Mouse (Mus musculus) G1E (cell line): ENCODE measurements around the gene Bbs1. TPM values are rescaled to one million over a fixed set of nuclear protein-coding genes. Genes with fewer than 3 reads are reported as not detected.

Experiments used
- ATAC-seq: 2 replicates; pipeline ENCODE4 v1.8.0; 2016; ENCODE audit warnings: mild to moderate bottlenecking; ENCODE audit not compliant: insufficient number of reproducible peaks, poor library complexity, low FRiP score, severe bottlenecking; ENCODE audit errors: extremely low read depth
- DNase-seq: peaks from one replicate; pipeline ENCODE4 v3.0.0; 2012; ENCODE audit warnings: low spot score
- H3K27me3 ChIP-seq: 2 replicates; pipeline ENCODE4 v1.6.1; 2012; ENCODE audit warnings: mild to moderate bottlenecking, low read length, inconsistent platforms; ENCODE audit not compliant: insufficient read depth
- H3K36me3 ChIP-seq: replicated peaks from 2 replicates; pipeline ENCODE3; 2012; ENCODE audit warnings: mild to moderate bottlenecking, inconsistent platforms
- H3K4me1 ChIP-seq: 2 replicates; pipeline ENCODE4 v1.6.1; 2012; ENCODE audit warnings: low read depth, low read length, inconsistent platforms, mixed read lengths; ENCODE audit not compliant: insufficient read depth
- H3K4me3 ChIP-seq: 2 replicates; pipeline ENCODE4 v1.5.1; 2012; ENCODE audit warnings: low read depth, mild to moderate bottlenecking, inconsistent platforms, low read length, moderate library complexity, mixed read lengths
- H3K9me3 ChIP-seq: replicated peaks from 2 replicates; pipeline ENCODE4 v1.6.1; 2012; ENCODE audit warnings: inconsistent platforms
- CTCF ChIP-seq: IDR thresholded peaks from 2 replicates; pipeline ENCODE4 v1.5.1; 2012; ENCODE audit warnings: low read depth, low read length, inconsistent platforms, mixed read lengths
- GATA1 ChIP-seq: IDR thresholded peaks from 2 replicates; pipeline ENCODE4 v1.6.1; 2012; ENCODE audit warnings: borderline replicate concordance, low read length, inconsistent platforms, mixed read lengths
- GATA2 ChIP-seq: IDR thresholded peaks from 2 replicates; pipeline ENCODE4 v1.6.1; 2012; ENCODE audit warnings: low read depth, low read length, inconsistent platforms, borderline replicate concordance
- POLR2AphosphoS5 ChIP-seq: IDR thresholded peaks from 2 replicates; pipeline ENCODE4 v1.6.1; 2012; ENCODE audit warnings: low read depth, low read length, inconsistent platforms; ENCODE audit not compliant: insufficient replicate concordance
- TAL1 ChIP-seq: conservative IDR thresholded peaks from 2 replicates; pipeline ENCODE4 v1.6.1; 2012; ENCODE audit warnings: low read depth, low read length, inconsistent platforms, mixed read lengths
- polyA plus RNA-seq: library from polyadenylated mRNA; stranded (reverse); fragments of >175 nt; gene quantifications from 2 replicates; pipeline ENCODE4 v1.2.3, GENCODE M21; 2012
- total RNA-seq, 2 experiments: library from RNA; stranded (forward) in 1 of 2; stranded (reverse) in 1 of 2; fragments of 200-1000 nt in 1 of 2; fragments of >200 nt in 1 of 2; fragmentation: Nextera tagmentation in 1 of 2; gene quantifications; 2 replicates each; pipeline ENCODE4 v1.2.3; 2014 to 2017

Bbs1 gene
- total and polyA plus RNA-seq, 3 experiments = 3.0 to 5.6 (median 5.2) TPM

DNA sequence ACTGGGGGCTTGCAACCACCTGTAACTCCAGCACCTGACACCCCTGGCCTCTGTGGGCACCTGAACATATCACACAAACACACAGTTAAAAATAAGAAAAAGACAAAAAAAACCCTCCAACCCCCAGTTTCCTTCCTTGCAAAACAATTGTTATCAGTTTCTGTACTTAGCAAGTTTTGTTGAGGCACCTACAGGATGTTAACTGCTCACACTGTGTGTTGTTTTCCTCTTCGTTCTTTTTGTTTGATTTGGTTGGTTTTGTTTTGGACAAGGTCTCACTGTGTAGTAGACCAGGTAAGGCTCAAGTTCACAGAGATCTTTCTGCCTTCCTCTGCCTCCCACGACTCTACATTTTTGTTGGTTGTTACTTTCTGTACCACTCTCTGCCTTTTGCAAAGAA, 63.8 kb downstream of the Bbs1 start:
- Histone ChIP-seq H3K4me3 (no peak overlapping the region), H3K4me1 (peaks cover 31% of the 10 kb centered on the region), H3K27me3 (peaks cover 26% of the 10 kb centered on the region), H3K9me3 (no peaks in the 10 kb centered on the region), H3K36me3 (peaks cover 2% of the 10 kb centered on the region)
- DNase-seq (no peak), ATAC-seq (no peak)
- TF ChIP-seq CTCF (no peak), TAL1 (no peak), GATA2 (no peak), GATA1 (no peak), POLR2AphosphoS5 (no peak)

DNA sequence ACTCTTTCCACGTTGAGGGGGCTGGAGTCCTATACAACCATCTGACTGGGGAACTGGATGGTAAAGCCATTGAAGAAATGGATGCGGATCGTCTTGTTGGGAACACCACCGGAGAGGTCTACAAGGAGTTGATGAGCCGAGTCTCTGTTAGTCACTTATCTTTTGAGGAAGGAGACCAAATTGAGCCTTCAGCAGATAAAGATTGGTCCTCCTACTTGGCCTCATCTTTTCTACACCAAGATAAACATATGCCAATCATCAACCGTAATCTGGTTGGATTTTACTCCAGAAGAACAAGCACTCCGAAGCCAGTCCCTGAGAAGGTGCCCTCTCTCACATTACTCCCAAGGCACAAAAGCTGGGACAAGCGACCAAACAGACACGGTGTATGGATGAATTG, 65.6 kb downstream of the Bbs1 start:
- Histone ChIP-seq H3K4me3 (no peak overlapping the region), H3K27me3 (peaks cover 26% of the 10 kb centered on the region), H3K9me3 (no peaks in the 10 kb centered on the region), H3K4me1 (peaks cover 34% of the 10 kb centered on the region), H3K36me3 (peaks cover 18% of the 10 kb centered on the region)
- DNase-seq = no peak
- TF ChIP-seq GATA2 (no peak), GATA1 (no peak), CTCF (no peak)
- ATAC-seq = no peak

DNA sequence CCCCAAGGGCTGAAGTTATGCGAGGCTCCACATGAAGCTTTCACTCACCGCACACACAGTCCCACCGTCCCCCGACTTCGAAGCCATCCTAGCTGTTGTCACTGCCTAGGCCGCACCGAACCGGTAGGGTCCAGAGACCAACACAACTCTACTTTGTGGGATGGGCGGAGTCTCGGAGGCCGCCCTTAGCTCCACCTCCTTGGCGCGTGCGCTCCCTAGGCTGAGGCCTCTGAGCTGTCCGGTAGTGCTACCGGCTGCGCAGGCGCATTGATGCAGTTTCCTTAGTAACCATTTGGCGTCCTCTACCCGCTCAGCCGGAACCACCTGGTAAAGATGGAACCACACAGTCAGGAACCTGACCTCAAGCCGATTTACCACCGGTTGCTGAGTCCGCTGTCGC, 67.3 kb downstream of the Bbs1 start, which contains the start of the genes Ccs and Ccdc87:
Ccs (minus strand) TSS at position 184 of the 400 bp plus-strand sequence.
Ccdc87 (plus strand) TSS at position 218 of the 400 bp plus-strand sequence.
- Histone ChIP-seq H3K9me3 (no peaks in the 10 kb centered on the region), H3K4me3 (peak within 1 kb of the TSS; percentile 75), H3K27me3 (peaks cover 26% of the 10 kb centered on the region), H3K4me1 (peaks cover 32% of the 10 kb centered on the region), H3K36me3 (peaks cover 30% of the 10 kb centered on the region)
- TF ChIP-seq GATA2 (no peak), TAL1 (no peak), POLR2AphosphoS5 (no peak), GATA1 (no peak), CTCF (no peak)
- ATAC-seq (peak; percentile 96), DNase-seq (peak; percentile 97)

DNA sequence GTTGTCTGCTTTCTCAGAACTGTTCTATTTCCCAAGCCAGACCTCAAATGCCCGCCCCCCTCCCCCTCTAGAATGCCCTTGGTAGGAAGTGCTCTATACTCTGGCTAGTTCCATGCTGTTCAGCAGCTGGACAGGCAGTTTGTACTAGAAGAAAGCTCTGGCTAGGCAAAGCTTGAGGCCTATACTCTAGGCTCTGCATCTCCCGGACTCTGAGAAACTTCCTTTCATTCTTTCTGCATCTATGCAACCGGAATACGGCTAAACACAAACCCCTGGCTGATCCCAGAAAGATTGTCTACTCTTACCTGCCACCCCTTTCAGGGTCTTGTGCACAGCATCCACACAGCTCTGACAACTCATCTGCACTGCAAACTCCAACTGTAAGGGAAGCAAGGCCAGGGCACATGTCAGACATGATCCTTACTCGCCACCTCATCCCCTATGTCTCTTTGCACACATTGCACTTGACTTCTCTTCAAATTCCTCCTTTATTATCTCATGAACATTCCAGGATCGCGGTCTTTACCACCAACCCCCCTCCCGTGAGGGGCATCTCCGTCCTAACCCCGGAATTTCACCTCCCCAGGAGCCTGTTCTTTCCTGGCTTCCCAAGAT, 67.8 kb downstream of the Bbs1 start:
- Histone ChIP-seq H3K9me3 (no peaks in the 10 kb centered on the region), H3K36me3 (peaks cover 35% of the 10 kb centered on the region), H3K4me1 (peaks cover 32% of the 10 kb centered on the region), H3K4me3 (peak overlapping the region; percentile 75), H3K27me3 (peaks cover 26% of the 10 kb centered on the region)
- no peak for TF ChIP-seq GATA1
- no peak for TF ChIP-seq GATA2
- TF ChIP-seq CTCF = no peak
- TF ChIP-seq POLR2AphosphoS5 = no peak
- no peak for TF ChIP-seq TAL1
- peak; percentile 25 for DNase-seq
- no peak for ATAC-seq

DNA sequence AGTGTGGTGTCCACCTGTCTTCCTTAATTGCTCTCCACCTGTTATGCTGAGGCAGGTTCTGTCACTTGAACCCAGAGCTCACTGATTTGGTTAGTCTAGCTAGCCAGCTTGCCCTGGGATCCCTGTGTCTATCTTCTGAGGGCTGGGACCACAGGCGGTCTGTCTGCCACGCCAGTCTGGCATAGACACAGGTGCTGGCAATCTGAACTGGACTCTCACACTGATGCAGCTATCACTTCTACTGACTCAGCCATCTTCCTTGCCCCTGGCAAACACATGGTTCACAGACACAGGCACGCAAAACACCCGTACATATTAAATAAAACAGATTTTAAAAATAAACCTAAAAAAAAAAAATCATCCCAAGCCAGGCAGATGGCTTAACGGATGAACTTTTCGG, 69.4 kb downstream of the Bbs1 start:
- H3K4me1 ChIP-seq = peaks cover 34% of the 10 kb centered on the region
- no peaks in the 10 kb centered on the region for H3K9me3 ChIP-seq
- DNase-seq (no peak), ATAC-seq (no peak)
- peaks cover 22% of the 10 kb centered on the region for H3K27me3 ChIP-seq
- TF ChIP-seq GATA2 = no peak
- TF ChIP-seq POLR2AphosphoS5 = no peak
- TF ChIP-seq GATA1 = no peak
- TF ChIP-seq CTCF = no peak
- H3K36me3 ChIP-seq = peaks cover 51% of the 10 kb centered on the region
- no peak overlapping the region for H3K4me3 ChIP-seq

Other genes starting within 250 kb of the Bbs1 start
Only the 20 nearest of the 26 such genes appear.
- gene Rbm4b, start 150.1 kb downstream of the Bbs1 start, total RNA-seq (2014; fragmentation: Nextera tagmentation) = 8.3 and 9.8 TPM in 2 replicates
- gene Rbm4b, start 150.1 kb downstream of the Bbs1 start, total RNA-seq (2017) = 16.1 and 20.7 TPM in 2 replicates
- 5.1 and 5.3 TPM in 2 replicates for gene Rbm4b, start 150.1 kb downstream of the Bbs1 start, polyA plus RNA-seq
- 50.8 and 72.4 TPM in 2 replicates for gene Rbm4, start 112.7 kb downstream of the Bbs1 start, total RNA-seq (2014; fragmentation: Nextera tagmentation)
- 80.4 and 99.5 TPM in 2 replicates for gene Rbm4, start 112.7 kb downstream of the Bbs1 start, total RNA-seq (2017)
- 3.6 and 19.9 TPM in 2 replicates for gene Rbm4, start 112.7 kb downstream of the Bbs1 start, polyA plus RNA-seq
- 10.6 and 11.2 TPM in 2 replicates for gene Gm21992, start 95.0 kb downstream of the Bbs1 start, total RNA-seq (2014; fragmentation: Nextera tagmentation)
- gene Gm21992, start 95.0 kb downstream of the Bbs1 start, total RNA-seq (2017) = 32.1 and 40.1 TPM in 2 replicates
- gene Gm21992, start 95.0 kb downstream of the Bbs1 start, polyA plus RNA-seq = 1.7 and 9.0 TPM in 2 replicates
- gene Rbm14, start 95.0 kb downstream of the Bbs1 start, total RNA-seq (2014; fragmentation: Nextera tagmentation) = 70.3 and 82.1 TPM in 2 replicates
- 28.2 and 29.5 TPM in 2 replicates for gene Rbm14, start 95.0 kb downstream of the Bbs1 start, total RNA-seq (2017)
- gene Rbm14, start 95.0 kb downstream of the Bbs1 start, polyA plus RNA-seq = 38.6 and 55.3 TPM in 2 replicates
- gene Ccs, start 67.3 kb downstream of the Bbs1 start, total RNA-seq (2014; fragmentation: Nextera tagmentation) = 17.3 and 20.6 TPM in 2 replicates
- 30.1 and 31.2 TPM in 2 replicates for gene Ccs, start 67.3 kb downstream of the Bbs1 start, total RNA-seq (2017)
- gene Ccs, start 67.3 kb downstream of the Bbs1 start, polyA plus RNA-seq = 61.4 and 69.4 TPM in 2 replicates
- not detected in 2 replicates for gene Ccdc87, start 67.3 kb downstream of the Bbs1 start, total RNA-seq (2014; fragmentation: Nextera tagmentation)
- 0.05 and 0.06 TPM in 2 replicates for gene Ccdc87, start 67.3 kb downstream of the Bbs1 start, total RNA-seq (2017)
- 0.03 TPM in 1 of 2 replicates, not detected in the other for gene Ccdc87, start 67.3 kb downstream of the Bbs1 start, polyA plus RNA-seq
- not detected in 2 replicates for gene Ctsf, start 51.5 kb downstream of the Bbs1 start, total RNA-seq (2014; fragmentation: Nextera tagmentation)
- 0.38 and 0.41 TPM in 2 replicates for gene Ctsf, start 51.5 kb downstream of the Bbs1 start, total RNA-seq (2017)
- gene Ctsf, start 51.5 kb downstream of the Bbs1 start, polyA plus RNA-seq = 0.05 TPM in 1 of 2 replicates, not detected in the other
- not detected in 2 replicates for gene Actn3, start 28.7 kb downstream of the Bbs1 start, total RNA-seq (2014; fragmentation: Nextera tagmentation)
- gene Actn3, start 28.7 kb downstream of the Bbs1 start, total RNA-seq (2017) = 0.16 and 0.52 TPM in 2 replicates
- gene Actn3, start 28.7 kb downstream of the Bbs1 start, polyA plus RNA-seq = 0.03 and 0.06 TPM in 2 replicates
- gene Zdhhc24, start 28.0 kb downstream of the Bbs1 start, total RNA-seq (2014; fragmentation: Nextera tagmentation) = 15.9 and 19.5 TPM in 2 replicates
- gene Zdhhc24, start 28.0 kb downstream of the Bbs1 start, total RNA-seq (2017) = 13.9 and 15.7 TPM in 2 replicates
- 1.8 and 2.0 TPM in 2 replicates for gene Zdhhc24, start 28.0 kb downstream of the Bbs1 start, polyA plus RNA-seq
- gene Dpp3, start 21.7 kb upstream of the Bbs1 start, total RNA-seq (2014; fragmentation: Nextera tagmentation) = 41.5 and 45.4 TPM in 2 replicates
- gene Dpp3, start 21.7 kb upstream of the Bbs1 start, total RNA-seq (2017) = 47.3 and 54.2 TPM in 2 replicates
- gene Dpp3, start 21.7 kb upstream of the Bbs1 start, polyA plus RNA-seq = 82.6 and 88.2 TPM in 2 replicates
- not detected in 2 replicates for gene Peli3, start 36.5 kb upstream of the Bbs1 start, total RNA-seq (2014; fragmentation: Nextera tagmentation)
- 0.05 TPM in 1 of 2 replicates, not detected in the other for gene Peli3, start 36.5 kb upstream of the Bbs1 start, total RNA-seq (2017)
- not detected in 2 replicates for gene Peli3, start 36.5 kb upstream of the Bbs1 start, polyA plus RNA-seq
- gene Mrpl11, start 55.5 kb upstream of the Bbs1 start, total RNA-seq (2014; fragmentation: Nextera tagmentation) = 15.4 and 16.2 TPM in 2 replicates
- gene Mrpl11, start 55.5 kb upstream of the Bbs1 start, total RNA-seq (2017) = 87.0 and 91.6 TPM in 2 replicates
- gene Mrpl11, start 55.5 kb upstream of the Bbs1 start, polyA plus RNA-seq = 66.8 and 72.2 TPM in 2 replicates
- gene Npas4, start 83.7 kb upstream of the Bbs1 start, total RNA-seq (2014; fragmentation: Nextera tagmentation) = 0.83 TPM in 1 of 2 replicates, not detected in the other
- 0.05 and 0.06 TPM in 2 replicates for gene Npas4, start 83.7 kb upstream of the Bbs1 start, total RNA-seq (2017)
- not detected in 2 replicates for gene Npas4, start 83.7 kb upstream of the Bbs1 start, polyA plus RNA-seq
- 4.3 and 5.8 TPM in 2 replicates for gene Slc29a2, start 117.2 kb upstream of the Bbs1 start, total RNA-seq (2014; fragmentation: Nextera tagmentation)
- gene Slc29a2, start 117.2 kb upstream of the Bbs1 start, total RNA-seq (2017) = 1.7 and 1.8 TPM in 2 replicates
- gene Slc29a2, start 117.2 kb upstream of the Bbs1 start, polyA plus RNA-seq = 5.5 and 5.9 TPM in 2 replicates
- 5.9 and 7.2 TPM in 2 replicates for gene B4gat1, start 132.2 kb upstream of the Bbs1 start, total RNA-seq (2014; fragmentation: Nextera tagmentation)
- 1.7 and 3.4 TPM in 2 replicates for gene B4gat1, start 132.2 kb upstream of the Bbs1 start, total RNA-seq (2017)
- 8.4 and 8.9 TPM in 2 replicates for gene B4gat1, start 132.2 kb upstream of the Bbs1 start, polyA plus RNA-seq
- gene AC124502.3, start 132.3 kb upstream of the Bbs1 start, total RNA-seq (2014; fragmentation: Nextera tagmentation) = 0.60 TPM in 1 of 2 replicates, not detected in the other
- gene AC124502.3, start 132.3 kb upstream of the Bbs1 start, total RNA-seq (2017) = 4.6 and 6.6 TPM in 2 replicates
- 0.33 and 0.34 TPM in 2 replicates for gene AC124502.3, start 132.3 kb upstream of the Bbs1 start, polyA plus RNA-seq
- 10.8 and 15.4 TPM in 2 replicates for gene Brms1, start 134.7 kb upstream of the Bbs1 start, total RNA-seq (2014; fragmentation: Nextera tagmentation)
- gene Brms1, start 134.7 kb upstream of the Bbs1 start, total RNA-seq (2017) = 16.4 and 18.8 TPM in 2 replicates
- 65.6 and 88.7 TPM in 2 replicates for gene Brms1, start 134.7 kb upstream of the Bbs1 start, polyA plus RNA-seq
- gene Rin1, start 143.9 kb upstream of the Bbs1 start, total RNA-seq (2014; fragmentation: Nextera tagmentation) = 0.68 and 1.8 TPM in 2 replicates
- gene Rin1, start 143.9 kb upstream of the Bbs1 start, total RNA-seq (2017) = 0.22 and 0.41 TPM in 2 replicates
- 0.30 and 0.72 TPM in 2 replicates for gene Rin1, start 143.9 kb upstream of the Bbs1 start, polyA plus RNA-seq
- not detected in 2 replicates for gene Cd248, start 161.4 kb upstream of the Bbs1 start, total RNA-seq (2014; fragmentation: Nextera tagmentation)
- gene Cd248, start 161.4 kb upstream of the Bbs1 start, total RNA-seq (2017) = not detected in 2 replicates
- gene Cd248, start 161.4 kb upstream of the Bbs1 start, polyA plus RNA-seq = not detected in 2 replicates
- gene Tmem151a, start 178.9 kb upstream of the Bbs1 start, total RNA-seq (2014; fragmentation: Nextera tagmentation) = not detected in 2 replicates
- 0.06 and 0.16 TPM in 2 replicates for gene Tmem151a, start 178.9 kb upstream of the Bbs1 start, total RNA-seq (2017)
- gene Tmem151a, start 178.9 kb upstream of the Bbs1 start, polyA plus RNA-seq = not detected in 2 replicates